29 mouse cellular contexts compared by ENCODE assay signal in the genomic region with DNA sequence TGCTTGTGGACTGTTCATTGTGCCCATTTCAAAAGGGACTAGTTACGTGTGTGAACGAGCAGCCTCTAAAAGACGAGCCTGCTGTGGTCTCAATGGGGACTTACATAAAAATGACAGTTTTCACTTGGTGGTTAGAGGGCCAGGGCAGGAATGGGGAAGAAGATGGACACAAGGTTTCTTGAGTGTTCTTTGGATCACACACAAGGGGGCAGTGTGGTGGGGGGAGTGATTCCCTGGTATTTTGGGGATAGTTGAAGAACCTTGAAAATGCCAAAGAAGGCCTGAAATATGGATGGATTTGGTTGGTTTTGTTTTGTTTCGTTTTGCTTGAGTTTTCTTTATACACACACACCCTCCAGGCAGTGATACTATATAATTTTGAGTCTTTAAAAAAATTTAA. TPM values are rescaled to one million over a fixed set of nuclear protein-coding genes. Genes with fewer than 3 reads are reported as not detected.
DNase-seq lines count a peak whose midpoint lies in the region; ATAC-seq and TF ChIP-seq lines count a peak whose summit lies in the region.
"Had no signal": no experiment of that assay in that cellular context is flagged by ENCODE, and none has a peak within 500 bp of the region (broad histone marks: within the 10 kb centered on the region; RNA-seq: fewer than 3 reads in every experiment).

No protein-coding gene starts in this region.

- peaks cover 65% of the 10 kb centered on the region for H3K36me3 ChIP-seq in hindbrain, postnatal 0 days (ENCODE audit: insufficient read depth, low read length)
- peaks cover 100% of the 10 kb centered on the region for H3K36me3 ChIP-seq in hindbrain, embryonic 10.5 days
- peaks cover 42% of the 10 kb centered on the region for H3K36me3 ChIP-seq in lung, postnatal 0 days (ENCODE audit: insufficient read depth, low read length)
- H3K36me3 ChIP-seq in stomach, postnatal 0 days (ENCODE audit: control insufficient read depth, insufficient read depth, low read length) = peaks cover 35% of the 10 kb centered on the region

- TF ChIP-seq CTCF in hindbrain, postnatal 0 days (IDR thresholded peaks at IDR 0.05; ENCODE audit: low read depth) = peak; percentile 29
- TF ChIP-seq CTCF in lung, postnatal 0 days (IDR thresholded peaks at IDR 0.05) = peak; percentile 32
- peak; percentile 51 for TF ChIP-seq CTCF in stomach, postnatal 0 days (IDR thresholded peaks at IDR 0.05; ENCODE audit: low read depth)

- no peaks in the 10 kb centered on the region for H3K4me1 ChIP-seq in hindbrain, postnatal 0 days (ENCODE audit: insufficient read depth, low read length)
- no peaks in the 10 kb centered on the region for H3K4me1 ChIP-seq in hindbrain, embryonic 10.5 days (replicated peaks)
- H3K4me1 ChIP-seq in lung, postnatal 0 days (ENCODE audit: insufficient read depth, low read depth, low read length) = no peaks in the 10 kb centered on the region
- H3K4me1 ChIP-seq in stomach, postnatal 0 days (replicated peaks; ENCODE audit: control insufficient read depth, insufficient read depth) = no peaks in the 10 kb centered on the region
- H3K4me1 ChIP-seq: embryonic facial prominence, embryonic 15.5 days; heart, embryonic 10.5 days; hindbrain, embryonic 12.5 days; limb, embryonic 13.5 days; megakaryocyte, embryonic 14.5 days; midbrain, embryonic 15.5 days; neural tube, embryonic 15.5 days had no signal

- no peak for ATAC-seq in hindbrain, postnatal 0 days
- no peak for ATAC-seq in lung, postnatal 0 days
- ATAC-seq in stomach, postnatal 0 days (ENCODE audit: low FRiP score, low TSS enrichment) = no peak
- ATAC-seq: CD4-positive, CD25-positive, alpha-beta regulatory T cell, adult 4 months; inflammation-experienced regulatory T-cells, adult 6 months; midbrain, embryonic 15.5 days had no signal

- H3K27ac ChIP-seq in hindbrain, postnatal 0 days = no peak overlapping the region
- no peak overlapping the region for H3K27ac ChIP-seq in hindbrain, embryonic 10.5 days
- no peak overlapping the region for H3K27ac ChIP-seq in lung, postnatal 0 days (ENCODE audit: low read length)
- no peak overlapping the region for H3K27ac ChIP-seq in stomach, postnatal 0 days (replicated peaks)
- H3K27ac ChIP-seq: embryonic facial prominence, embryonic 15.5 days; heart, embryonic 10.5 days; hindbrain, embryonic 12.5 days; limb, embryonic 13.5 days; liver, embryonic 14.5 days; midbrain, embryonic 15.5 days; neural tube, embryonic 15.5 days had no signal

- no peaks in the 10 kb centered on the region for H3K9me3 ChIP-seq in hindbrain, postnatal 0 days (ENCODE audit: low read length)
- no peaks in the 10 kb centered on the region for H3K9me3 ChIP-seq in hindbrain, embryonic 10.5 days
- H3K9me3 ChIP-seq in lung, postnatal 0 days (ENCODE audit: low read length) = no peaks in the 10 kb centered on the region
- no peaks in the 10 kb centered on the region for H3K9me3 ChIP-seq in stomach, postnatal 0 days (ENCODE audit: control insufficient read depth, low read length)
- H3K9me3 ChIP-seq: embryonic facial prominence, embryonic 15.5 days; G1E; heart, embryonic 10.5 days; hindbrain, embryonic 12.5 days; limb, embryonic 13.5 days; megakaryocyte, embryonic 14.5 days; midbrain, embryonic 15.5 days; neural tube, embryonic 15.5 days had no signal

- DNase-seq in adrenal gland, postnatal 14 days = peak; percentile 15
- DNase-seq in adrenal gland, postnatal 10 days = no peak
- no peak for DNase-seq in hindbrain, postnatal 0 days (ENCODE audit: low spot score)
- DNase-seq in hindbrain, embryonic 10.5 days (ENCODE audit: low spot score) = no peak
- DNase-seq in lung, postnatal 0 days (ENCODE audit: low spot score) = no peak
- DNase-seq in lung, postnatal 4 days = no peak
- DNase-seq in stomach, postnatal 0 days (ENCODE audit: low spot score) = no peak
- DNase-seq in frontal cortex, postnatal 14 days (ENCODE audit: low spot score in 2 of 2) = no peak
- DNase-seq: cerebellum, adult 9-10 months; gastrocnemius, postnatal 10 days; kidney, adult 9 months; lung, postnatal 10 days; right cerebral cortex, postnatal 14 days had no signal

- WGBS in hindbrain, postnatal 0 days = 81% methylated on average over 4 of the region's 4 CpGs
- 88% methylated on average over 4 of the region's 4 CpGs for WGBS in hindbrain, embryonic 10.5 days
- 81% methylated on average over 4 of the region's 4 CpGs for WGBS in lung, postnatal 0 days
- WGBS in stomach, postnatal 0 days = 87% methylated on average over 4 of the region's 4 CpGs

- TF ChIP-seq EP300 in lung, postnatal 0 days (IDR thresholded peaks at IDR 0.05) = no peak
- TF ChIP-seq EP300 in stomach, postnatal 0 days (optimal IDR thresholded peaks at IDR 0.05) = no peak

- no peak overlapping the region for H3K4me2 ChIP-seq in hindbrain, postnatal 0 days (ENCODE audit: low read depth, low read length)
- H3K4me2 ChIP-seq in lung, postnatal 0 days (replicated peaks; ENCODE audit: low read depth, low read length) = no peak overlapping the region
- H3K4me2 ChIP-seq in stomach, postnatal 0 days (replicated peaks; ENCODE audit: low read depth) = no peak overlapping the region
- H3K4me2 ChIP-seq: embryonic facial prominence, embryonic 15.5 days; hindbrain, embryonic 12.5 days; limb, embryonic 13.5 days; midbrain, embryonic 15.5 days; neural tube, embryonic 15.5 days had no signal

- H3K4me3 ChIP-seq in hindbrain, postnatal 0 days (ENCODE audit: low read length) = no peak overlapping the region
- H3K4me3 ChIP-seq in hindbrain, embryonic 10.5 days = no peak overlapping the region
- no peak overlapping the region for H3K4me3 ChIP-seq in lung, postnatal 0 days (ENCODE audit: low read depth, low read length)
- no peak overlapping the region for H3K4me3 ChIP-seq in stomach, postnatal 0 days (ENCODE audit: low read depth, low read length)
- H3K4me3 ChIP-seq: embryonic facial prominence, embryonic 15.5 days; heart, embryonic 10.5 days; hindbrain, embryonic 12.5 days; limb, embryonic 13.5 days; megakaryocyte, embryonic 14.5 days; midbrain, embryonic 15.5 days; neural tube, embryonic 15.5 days had no signal

- no peak overlapping the region for H3K9ac ChIP-seq in hindbrain, postnatal 0 days (replicated peaks; ENCODE audit: low read length)
- H3K9ac ChIP-seq in lung, postnatal 0 days (replicated peaks; ENCODE audit: low read depth) = no peak overlapping the region
- H3K9ac ChIP-seq in stomach, postnatal 0 days (ENCODE audit: low read length) = no peak overlapping the region
- H3K9ac ChIP-seq: embryonic facial prominence, embryonic 15.5 days; hindbrain, embryonic 12.5 days; limb, embryonic 13.5 days; liver, embryonic 14.5 days; midbrain, embryonic 15.5 days; neural tube, embryonic 15.5 days had no signal

- no peaks in the 10 kb centered on the region for H3K27me3 ChIP-seq in hindbrain, postnatal 0 days (ENCODE audit: insufficient read depth, low read length)
- no peaks in the 10 kb centered on the region for H3K27me3 ChIP-seq in hindbrain, embryonic 10.5 days (ENCODE audit: insufficient read depth, poor library complexity, severe bottlenecking)
- H3K27me3 ChIP-seq in lung, postnatal 0 days (replicated peaks; ENCODE audit: insufficient read depth, low read length) = no peaks in the 10 kb centered on the region
- H3K27me3 ChIP-seq in stomach, postnatal 0 days (ENCODE audit: control insufficient read depth, insufficient read depth, low read length) = no peaks in the 10 kb centered on the region
- H3K27me3 ChIP-seq: embryonic facial prominence, embryonic 15.5 days; hindbrain, embryonic 12.5 days; limb, embryonic 13.5 days; megakaryocyte, embryonic 14.5 days; midbrain, embryonic 15.5 days; neural tube, embryonic 15.5 days had no signal

RNA-seq across cellular contexts. Expression of gene Nsfl1c, which starts 10.2 kb away (rescaled TPM):
- 124 and 131 TPM in 2 replicates for total RNA-seq in adrenal gland, postnatal 14 days (2021)
- total RNA-seq in adrenal gland, postnatal 10 days (2021) = 100 to 1,000 TPM; 100 to 114 TPM
- total RNA-seq in hindbrain, postnatal 0 days (2014; rRNA removed) = 87.3 and 115 TPM in 2 replicates
- polyA plus RNA-seq in hindbrain, postnatal 0 days (2015; fragmentation: Nextera tagmentation; extraction: Ambion mirVana) = 233 and 237 TPM in 2 replicates
- polyA plus RNA-seq in hindbrain, embryonic 10.5 days (2016; fragmentation: Nextera tagmentation; extraction: Ambion mirVana) = 271 and 284 TPM in 2 replicates
- polyA plus RNA-seq in lung, postnatal 0 days (2015; fragmentation: Nextera tagmentation; extraction: Ambion mirVana) = 100 and 114 TPM in 2 replicates
- polyA plus RNA-seq in stomach, postnatal 0 days (2015; fragmentation: Nextera tagmentation; extraction: Ambion mirVana) = 118 and 120 TPM in 2 replicates

RNA-seq across cellular contexts. Expression of gene 4921509C19Rik, which starts 28.3 kb away (rescaled TPM):
- total RNA-seq in adrenal gland, postnatal 14 days (2021) = not detected in 2 replicates
- total RNA-seq in adrenal gland, postnatal 10 days (2021) = not detected
- total RNA-seq in hindbrain, postnatal 0 days (2014; rRNA removed) = not detected in 2 replicates
- not detected in 2 replicates for polyA plus RNA-seq in hindbrain, postnatal 0 days (2015; fragmentation: Nextera tagmentation; extraction: Ambion mirVana)
- polyA plus RNA-seq in hindbrain, embryonic 10.5 days (2016; fragmentation: Nextera tagmentation; extraction: Ambion mirVana) = not detected in 2 replicates
- polyA plus RNA-seq in lung, postnatal 0 days (2015; fragmentation: Nextera tagmentation; extraction: Ambion mirVana) = not detected in 2 replicates
- not detected in 2 replicates for polyA plus RNA-seq in stomach, postnatal 0 days (2015; fragmentation: Nextera tagmentation; extraction: Ambion mirVana)
- total RNA-seq: gastrocnemius, postnatal 10 days; layer of hippocampus, postnatal 10 days; left cerebral cortex, postnatal 14 days had no signal
- polyA plus RNA-seq: CD4-positive, CD25-positive, alpha-beta regulatory T cell, adult 4 months; cortical plate, adult 2 months; embryonic facial prominence, embryonic 15.5 days; forebrain, embryonic 11.5 days; G1E; heart, embryonic 10.5 days; heart, postnatal 0 days; hindbrain, embryonic 12.5 days; inflammation-experienced regulatory T-cells, adult 6 months; limb, embryonic 13.5 days; liver, embryonic 14.5 days; midbrain, embryonic 15.5 days; neural tube, embryonic 15.5 days had no signal

RNA-seq across cellular contexts. Expression of gene Fkbp1a, which starts 38.1 kb away (rescaled TPM):
- 262 and 266 TPM in 2 replicates for total RNA-seq in adrenal gland, postnatal 14 days (2021)
- 100 to 1,000 TPM; 265 to 283 TPM for total RNA-seq in adrenal gland, postnatal 10 days (2021)
- total RNA-seq in hindbrain, postnatal 0 days (2014; rRNA removed) = 64.5 and 72.1 TPM in 2 replicates
- 624 and 631 TPM in 2 replicates for polyA plus RNA-seq in hindbrain, postnatal 0 days (2015; fragmentation: Nextera tagmentation; extraction: Ambion mirVana)
- 600 and 645 TPM in 2 replicates for polyA plus RNA-seq in hindbrain, embryonic 10.5 days (2016; fragmentation: Nextera tagmentation; extraction: Ambion mirVana)
- polyA plus RNA-seq in lung, postnatal 0 days (2015; fragmentation: Nextera tagmentation; extraction: Ambion mirVana) = 686 and 696 TPM in 2 replicates
- 325 and 360 TPM in 2 replicates for polyA plus RNA-seq in stomach, postnatal 0 days (2015; fragmentation: Nextera tagmentation; extraction: Ambion mirVana)
